Mouse (Mus musculus) heart, embryonic 16.5 days (tissue): Measurements from ENCODE around the gene Gatad2b. TPM values are rescaled to one million over a fixed set of nuclear protein-coding genes. Genes with fewer than 3 reads are reported as not detected.
"Not testable (repeated sequence)": the region's sequence is repeated elsewhere in the genome, so short reads cannot be mapped to it uniquely, and the experiment has no call there.

Source experiments
- ATAC-seq: fragments of 200-750 bp; cut with Nextera tagmentation; replicated peaks from 2 replicates; pipeline ENCODE4 v1.8.0; 2017; ENCODE audit warnings: moderate number of reproducible peaks; ENCODE audit not compliant: insufficient read depth, low FRiP score; ENCODE audit errors: extremely low read depth
- H3K27ac ChIP-seq: fragments of 300-500 bp; sonication (generic); 2 replicates; pipeline ENCODE4 v1.5.1; 2014; ENCODE audit warnings: mild to moderate bottlenecking, low read length, control low read depth, moderate library complexity
- H3K27me3 ChIP-seq: fragments of 300-500 bp; sonication (generic); 2 replicates; pipeline ENCODE4 v1.6.1; 2014; ENCODE audit warnings: low read length, mixed read lengths; ENCODE audit not compliant: control insufficient read depth, insufficient read depth
- H3K36me3 ChIP-seq: fragments of 300-500 bp; sonication (generic); 2 replicates; pipeline ENCODE4 v1.6.1; 2014; ENCODE audit not compliant: control insufficient read depth, insufficient read depth
- H3K4me1 ChIP-seq: fragments of 300-500 bp; sonication (generic); 2 replicates; pipeline ENCODE4 v1.6.1; 2014; ENCODE audit warnings: low read length, mixed read lengths; ENCODE audit not compliant: control insufficient read depth, insufficient read depth
- H3K4me2 ChIP-seq: fragments of 300-500 bp; sonication (generic); 2 replicates; pipeline ENCODE4 v1.6.1; 2014; ENCODE audit warnings: low read depth, mild to moderate bottlenecking, control low read depth, low read length
- H3K4me3 ChIP-seq: fragments of 300-500 bp; sonication (generic); 2 replicates; pipeline ENCODE4 v1.5.1; 2014; ENCODE audit warnings: mild to moderate bottlenecking, control low read depth, low read length
- H3K9ac ChIP-seq: fragments of 300-500 bp; sonication (generic); 2 replicates; pipeline ENCODE4 v1.6.1; 2014; ENCODE audit warnings: low read length, control low read depth
- H3K9me3 ChIP-seq: fragments of 300-500 bp; sonication (generic); replicated peaks from 2 replicates; pipeline ENCODE4 v1.6.1; 2016; ENCODE audit warnings: low read length; ENCODE audit not compliant: control insufficient read depth
- WGBS: fragments of 180-500 bp; shearing (Covaris S2); extraction: QIAGEN DNeasy Blood & Tissue Kit; methylation state at CpG from one replicate; pipeline ENCODE4 v1.1.7; 2014; 5-methylcytosine and 5-hydroxymethylcytosine counted together
- polyA plus RNA-seq: library from polyadenylated mRNA; unstranded; fragments of >200 nt; fragmentation: Nextera tagmentation; extraction: Ambion mirVana; gene quantifications from 2 replicates; pipeline ENCODE4 v1.2.1, GENCODE M21; 2015

Gene Gatad2b
- polyA plus RNA-seq, 1 experiment from 2014 or later, result 8.7 TPM

- Histone ChIP-seq H3K36me3 (peaks cover 15% of the 10 kb centered on the region), H3K4me1 (peaks cover 12% of the 10 kb centered on the region)
- H3K4me2 ChIP-seq, H3K4me3 ChIP-seq, H3K9me3 ChIP-seq, H3K27ac ChIP-seq, ATAC-seq, H3K9ac ChIP-seq, H3K27me3 ChIP-seq: not testable (repeated sequence)
- 65% methylated on average over 1 of the region's 1 CpGs for WGBS
Measured at GRCm38 (mm10) chr3:90253174-90253573, 39.8 kb upstream of the Gatad2b start.

- peak within 1 kb of the TSS; percentile 90 for H3K9ac ChIP-seq
- peak within 1 kb of the TSS; percentile 89 for H3K4me3 ChIP-seq
- ATAC-seq, result peak; percentile 97
- 1% methylated on average over 40 of the region's 40 CpGs for WGBS
- peak within 1 kb of the TSS; percentile 88 for H3K27ac ChIP-seq
- no peaks in the 10 kb centered on the region for H3K27me3 ChIP-seq
- peaks cover 15% of the 10 kb centered on the region for H3K36me3 ChIP-seq
- H3K4me1 ChIP-seq, result peaks cover 12% of the 10 kb centered on the region
- no peaks in the 10 kb centered on the region for H3K9me3 ChIP-seq
- H3K4me2 ChIP-seq, result peak within 1 kb of the TSS; percentile 76
Measured at GRCm38 (mm10) chr3:90253653-90254418, 39.1 kb upstream of the Gatad2b start, which contains the start of gene Crtc2. TSS of gene Crtc2 (plus strand) at chr3:90254163.

GRCm38 (mm10) chr3:90254419-90255193, 38.4 kb upstream of the Gatad2b start:
- peak; percentile 72 for ATAC-seq
- peak overlapping the region; percentile 76 for H3K4me2 ChIP-seq
- peak overlapping the region; percentile 90 for H3K9ac ChIP-seq
- H3K27me3 ChIP-seq, result no peaks in the 10 kb centered on the region
- peak overlapping the region; percentile 89 for H3K4me3 ChIP-seq
- H3K9me3 ChIP-seq, result no peaks in the 10 kb centered on the region
- peaks cover 8% of the 10 kb centered on the region for H3K4me1 ChIP-seq
- H3K27ac ChIP-seq, result peak overlapping the region; percentile 88
- WGBS, result 1% methylated on average over 41 of the region's 41 CpGs
- peaks cover 16% of the 10 kb centered on the region for H3K36me3 ChIP-seq

GRCm38 (mm10) chr3:90255194-90255565, 37.8 kb upstream of the Gatad2b start:
- Histone ChIP-seq H3K4me1 (peaks cover 8% of the 10 kb centered on the region), H3K27ac (no peak overlapping the region), H3K36me3 (peaks cover 21% of the 10 kb centered on the region), H3K9ac (peak overlapping the region; percentile 90), H3K4me3 (peak overlapping the region; percentile 89), H3K27me3 (no peaks in the 10 kb centered on the region), H3K4me2 (peak overlapping the region; percentile 76), H3K9me3 (no peaks in the 10 kb centered on the region)
- no peak for ATAC-seq
- WGBS, result 16% methylated on average over 2 of the region's 2 CpGs

- no peak for ATAC-seq
- Histone ChIP-seq H3K27me3 (no peaks in the 10 kb centered on the region), H3K4me3 (no peak overlapping the region), H3K9ac (no peak overlapping the region), H3K4me2 (no peak overlapping the region), H3K4me1 (peaks cover 8% of the 10 kb centered on the region), H3K9me3 (no peaks in the 10 kb centered on the region), H3K36me3 (peaks cover 25% of the 10 kb centered on the region), H3K27ac (no peak overlapping the region)
- WGBS, result 89% methylated on average over 14 of the region's 14 CpGs
Measured at GRCm38 (mm10) chr3:90255784-90256353, 37.1 kb upstream of the Gatad2b start.

- ATAC-seq, result no peak
- peaks cover 8% of the 10 kb centered on the region for H3K4me1 ChIP-seq
- H3K4me3 ChIP-seq, result no peak overlapping the region
- no peaks in the 10 kb centered on the region for H3K9me3 ChIP-seq
- H3K27ac ChIP-seq, result no peak overlapping the region
- H3K4me2 ChIP-seq, result no peak overlapping the region
- WGBS, result 87% methylated on average over 19 of the region's 19 CpGs
- H3K27me3 ChIP-seq, result no peaks in the 10 kb centered on the region
- peaks cover 29% of the 10 kb centered on the region for H3K36me3 ChIP-seq
- no peak overlapping the region for H3K9ac ChIP-seq
Measured at GRCm38 (mm10) chr3:90256731-90257530, 36.0 kb upstream of the Gatad2b start.

- H3K9ac ChIP-seq, result no peak overlapping the region
- H3K9me3 ChIP-seq, result no peaks in the 10 kb centered on the region
- no peak overlapping the region for H3K4me3 ChIP-seq
- H3K27me3 ChIP-seq, result no peaks in the 10 kb centered on the region
- H3K4me1 ChIP-seq, result peaks cover 8% of the 10 kb centered on the region
- ATAC-seq, result no peak
- 91% methylated on average over 4 of the region's 4 CpGs for WGBS
- no peak overlapping the region for H3K4me2 ChIP-seq
- no peak overlapping the region for H3K27ac ChIP-seq
- H3K36me3 ChIP-seq, result peaks cover 38% of the 10 kb centered on the region
Measured at GRCm38 (mm10) chr3:90258521-90258920, 34.5 kb upstream of the Gatad2b start.

- Histone ChIP-seq H3K4me1 (peaks cover 16% of the 10 kb centered on the region), H3K4me2 (no peak overlapping the region)
- WGBS, result 90% methylated on average over 5 of the region's 5 CpGs
Measured at GRCm38 (mm10) chr3:90263121-90263771, 29.7 kb upstream of the Gatad2b start.

More at GRCm38 (mm10) chr3:90263121-90263771, 29.7 kb upstream of the Gatad2b start:
- no peak for ATAC-seq
- Histone ChIP-seq H3K27ac (no peak overlapping the region), H3K9me3 (no peaks in the 10 kb centered on the region), H3K4me3 (no peak overlapping the region), H3K9ac (no peak overlapping the region), H3K27me3 (no peaks in the 10 kb centered on the region), H3K36me3 (peaks cover 38% of the 10 kb centered on the region)
